Mouse (Mus musculus): ENCODE data around the gene Galnt10.

The Galnt10 gene

GRCm38 (mm10) chr11:57692726-57693125, 47.5 kb downstream of the Galnt10 start:
- no peak for DNase-seq

DNA sequence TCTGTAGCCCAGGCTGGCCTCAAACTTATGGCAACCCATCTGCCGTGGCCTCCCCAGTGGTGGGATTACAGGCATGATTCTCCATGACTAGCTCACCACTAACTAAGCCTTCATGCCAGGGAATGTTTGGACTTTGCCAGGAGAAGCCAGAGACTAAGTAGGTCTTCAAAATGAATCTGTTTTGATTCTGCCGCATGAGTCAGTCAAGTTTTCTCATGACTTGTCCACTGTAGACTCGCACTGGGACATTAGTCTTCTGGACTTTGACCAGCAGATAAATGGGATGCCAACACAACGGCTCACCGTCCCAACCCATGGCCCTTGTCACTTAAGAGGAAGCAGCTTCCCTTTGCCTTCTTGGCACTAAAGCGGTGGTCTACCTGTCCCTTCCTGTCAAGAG, 49.2 kb downstream of the Galnt10 start:
- DNase-seq = no peak

- no peak for DNase-seq
These were observed 51.0 kb downstream of the Galnt10 start for GRCm38 (mm10) chr11:57696207-57696676.

- no peak for DNase-seq
These were observed 51.6 kb downstream of the Galnt10 start for GRCm38 (mm10) chr11:57696807-57697251.

GRCm38 (mm10) chr11:57700114-57700513, 54.9 kb downstream of the Galnt10 start:
- no peak for DNase-seq

- DNase-seq = no peak
These were observed 56.1 kb downstream of the Galnt10 start for GRCm38 (mm10) chr11:57701193-57701925.

- DNase-seq = no peak
These were observed 56.7 kb downstream of the Galnt10 start for GRCm38 (mm10) chr11:57701956-57702355.

DNA sequence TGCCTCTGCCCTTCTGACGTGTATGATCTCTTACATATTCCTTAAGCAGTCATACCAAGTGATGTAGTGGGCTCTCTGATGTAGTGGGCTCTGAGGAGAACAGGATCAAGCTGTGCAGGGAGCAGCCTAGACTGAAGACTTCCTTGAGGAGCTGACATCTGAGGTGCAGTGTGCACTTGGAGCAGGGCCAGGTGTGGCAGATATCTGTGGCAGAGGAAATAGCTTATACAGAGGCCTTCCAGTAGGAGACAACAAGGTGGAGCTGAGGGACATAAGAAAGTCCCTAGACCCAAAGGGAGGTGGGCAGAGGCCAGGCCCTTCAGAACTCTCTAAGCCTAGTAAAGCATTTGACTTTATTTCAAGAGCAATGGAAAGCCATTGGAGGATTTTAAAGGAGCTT, 61.4 kb downstream of the Galnt10 start:
- no peak for DNase-seq

DNA sequence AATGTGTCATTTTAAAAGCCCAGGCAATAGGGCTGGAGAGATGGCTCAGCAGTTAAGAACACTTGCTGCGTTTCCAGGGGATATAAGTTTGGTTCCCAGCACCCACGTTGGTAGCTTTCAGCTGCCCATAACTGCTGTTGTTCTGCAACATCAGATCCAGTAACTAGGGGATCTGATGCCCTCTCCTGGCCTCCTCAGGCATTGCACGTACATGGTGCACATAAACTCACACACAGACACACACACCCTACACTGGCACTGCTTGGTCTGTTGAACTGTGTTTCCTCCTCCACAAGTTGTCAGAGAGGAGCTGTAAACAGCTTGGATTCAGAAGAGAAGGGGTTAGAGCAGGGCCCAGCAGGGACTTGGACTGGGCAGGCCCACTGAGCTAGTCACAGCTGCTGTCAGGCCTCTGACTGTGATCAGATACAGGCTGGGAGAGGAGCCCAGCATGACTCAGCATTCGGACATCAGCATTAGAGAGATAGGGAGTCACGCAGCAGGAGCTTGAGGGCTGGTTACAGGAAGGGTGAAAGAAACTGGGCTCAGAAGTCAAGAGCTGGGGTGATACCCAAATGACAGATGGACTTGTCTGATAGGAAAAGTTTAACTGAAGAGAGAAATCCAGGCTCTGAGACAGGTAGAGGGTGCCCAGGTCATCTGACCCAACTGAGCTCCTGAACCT, 62.0 kb downstream of the Galnt10 start:
- no peak for DNase-seq

- DNase-seq = no peak
These were observed 63.2 kb downstream of the Galnt10 start for GRCm38 (mm10) chr11:57708174-57709154.

GRCm38 (mm10) chr11:57713960-57714359, 68.7 kb downstream of the Galnt10 start:
- no peak for DNase-seq

GRCm38 (mm10) chr11:57716721-57717120, 71.5 kb downstream of the Galnt10 start:
- no peak for DNase-seq

- no peak for DNase-seq
These were observed 72.2 kb downstream of the Galnt10 start for GRCm38 (mm10) chr11:57717432-57717831.

DNA sequence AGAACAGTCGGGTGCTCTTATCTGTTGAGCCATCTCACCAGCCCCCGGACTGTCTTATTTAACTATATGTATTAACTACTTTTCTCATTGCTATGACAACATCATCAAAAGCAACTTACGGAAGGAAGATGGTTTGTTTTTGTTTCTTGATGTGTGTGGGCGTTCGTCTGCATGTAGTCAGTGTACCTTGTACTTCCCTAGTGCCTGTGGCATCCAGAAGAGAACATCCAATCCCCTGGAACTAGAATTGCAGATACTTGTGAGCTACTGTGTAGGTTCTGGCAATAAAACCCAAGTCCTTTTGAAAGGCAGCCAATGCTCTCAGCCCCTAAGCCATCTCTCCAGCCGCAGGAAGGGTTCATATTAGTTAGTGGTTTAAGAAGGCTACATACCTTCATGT, 72.8 kb downstream of the Galnt10 start:
- DNase-seq = no peak

GRCm38 (mm10) chr11:57719631-57720030, 74.4 kb downstream of the Galnt10 start:
- no peak for DNase-seq

- DNase-seq = no peak
These were observed 74.8 kb downstream of the Galnt10 start for GRCm38 (mm10) chr11:57720076-57720475.

DNA sequence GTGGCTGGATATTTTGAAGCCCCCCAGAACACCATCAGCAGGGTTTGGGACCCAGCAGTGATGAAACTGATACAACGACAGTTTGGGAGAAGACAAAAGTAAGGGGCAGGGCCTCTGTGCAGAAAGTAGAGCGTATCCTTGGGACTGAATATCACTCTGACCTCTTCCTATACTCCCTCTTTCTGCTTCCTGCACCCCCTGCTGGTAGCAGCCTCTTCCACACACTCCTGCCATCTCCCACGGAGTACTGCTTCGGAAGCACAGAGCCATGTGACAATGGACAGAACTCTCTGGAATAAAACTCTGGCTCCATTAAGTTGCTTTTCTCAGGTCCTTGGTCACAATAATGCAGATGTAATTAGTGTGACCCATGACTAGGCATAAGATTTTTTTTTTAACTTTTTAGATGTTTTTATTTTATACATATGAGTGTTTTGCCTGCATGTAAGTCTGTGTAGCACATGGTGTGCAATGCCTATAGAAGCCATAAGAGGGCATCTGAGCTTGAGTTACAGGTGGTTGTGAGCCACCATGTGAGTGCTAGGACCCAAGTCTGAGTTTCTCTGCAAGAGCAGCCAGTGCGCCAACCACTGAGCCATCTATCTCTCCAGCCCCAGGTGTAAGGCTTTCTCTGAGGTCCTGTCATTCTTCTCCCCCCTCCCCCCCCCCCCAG, 79.7 kb downstream of the Galnt10 start:
- DNase-seq = no peak

- no peak for DNase-seq
These were observed 80.7 kb downstream of the Galnt10 start for GRCm38 (mm10) chr11:57725926-57726325.

- no peak for DNase-seq
These were observed 82.2 kb downstream of the Galnt10 start for GRCm38 (mm10) chr11:57727303-57727969.

- DNase-seq = no peak
These were observed 87.4 kb downstream of the Galnt10 start for GRCm38 (mm10) chr11:57732410-57733281.
